24 mouse cellular contexts compared by ENCODE assay signal in genomic region chr12:79069916-79070315, GRCm38 (mm10). TPM values are rescaled to one million over a fixed set of nuclear protein-coding genes. Genes with fewer than 3 reads are reported as not detected.
DNase-seq lines count a peak whose midpoint lies in the region; ATAC-seq lines count a peak whose summit lies in the region.
"Had no signal": no experiment of that assay in that cellular context is flagged by ENCODE, and none has a peak within 500 bp of the region (broad histone marks: within the 10 kb centered on the region; RNA-seq: fewer than 3 reads in every experiment).

No protein-coding gene starts in this region.

- H3K4me2 ChIP-seq in kidney, embryonic 15.5 days: 0 out of 2 replicates have a peak overlapping the region, but pooled peaks have one; percentile 9
- no peak overlapping the region for H3K4me2 ChIP-seq in liver, embryonic 11.5 days
- H3K4me2 ChIP-seq: embryonic facial prominence, embryonic 15.5 days; forebrain, embryonic 12.5 days; heart, embryonic 13.5 days; limb, embryonic 12.5 days; lung, embryonic 15.5 days had no signal

- H3K27ac ChIP-seq in kidney, embryonic 15.5 days: peak overlapping the region; percentile 89
- H3K27ac ChIP-seq in liver, embryonic 11.5 days (ENCODE audit: low read depth, low read length): no peak overlapping the region
- H3K27ac ChIP-seq: embryonic facial prominence, embryonic 10.5 days; embryonic facial prominence, embryonic 15.5 days; forebrain, embryonic 12.5 days; heart, embryonic 13.5 days; left cerebral cortex, adult 2 months; limb, embryonic 12.5 days; lung, embryonic 15.5 days had no signal

- H3K36me3 ChIP-seq in kidney, embryonic 15.5 days: peaks cover 65% of the 10 kb centered on the region
- H3K36me3 ChIP-seq in liver, embryonic 11.5 days (ENCODE audit: control insufficient read depth, insufficient read depth, low read length): 0 out of 2 replicates have a peak, but pooled peaks cover 2% of the 10 kb centered on the region

- ATAC-seq in kidney, embryonic 15.5 days (replicated peaks; ENCODE audit: low FRiP score): no peak
- peak; percentile 57 for ATAC-seq in granulocyte monocyte progenitor cell, adult 5-6 weeks (replicated peaks; ENCODE audit: poor library complexity, severe bottlenecking)
- ATAC-seq in megakaryocyte progenitor cell, adult 5-6 weeks (replicated peaks; ENCODE audit: poor library complexity): peak; percentile 45
- ATAC-seq in liver, embryonic 11.5 days (replicated peaks; ENCODE audit: low FRiP score): no peak
- ATAC-seq: forebrain, postnatal 0 days; hindbrain, embryonic 16.5 days; midbrain, embryonic 16.5 days; Patski had no signal

- H3K4me1 ChIP-seq in kidney, embryonic 15.5 days: 0 out of 2 replicates have a peak, but pooled peaks cover 3% of the 10 kb centered on the region
- H3K4me1 ChIP-seq in liver, embryonic 11.5 days (replicated peaks; ENCODE audit: control insufficient read depth, insufficient read depth, low read length): no peaks in the 10 kb centered on the region
- H3K4me1 ChIP-seq: embryonic facial prominence, embryonic 10.5 days; embryonic facial prominence, embryonic 15.5 days; forebrain, embryonic 12.5 days; heart, embryonic 13.5 days; limb, embryonic 12.5 days; lung, embryonic 15.5 days had no signal

- H3K27me3 ChIP-seq in kidney, embryonic 15.5 days: no peaks in the 10 kb centered on the region
- H3K27me3 ChIP-seq in liver, embryonic 11.5 days (replicated peaks; ENCODE audit: control insufficient read depth, insufficient read depth, low read length): no peaks in the 10 kb centered on the region
- H3K27me3 ChIP-seq: embryonic facial prominence, embryonic 15.5 days; forebrain, embryonic 12.5 days; heart, embryonic 13.5 days; limb, embryonic 12.5 days; lung, embryonic 15.5 days; Patski had no signal

- no peaks in the 10 kb centered on the region for H3K9me3 ChIP-seq in kidney, embryonic 15.5 days (replicated peaks)
- no peaks in the 10 kb centered on the region for H3K9me3 ChIP-seq in liver, embryonic 11.5 days (ENCODE audit: control insufficient read depth, low read length)
- H3K9me3 ChIP-seq: embryonic facial prominence, embryonic 10.5 days; embryonic facial prominence, embryonic 15.5 days; forebrain, embryonic 12.5 days; heart, embryonic 13.5 days; limb, embryonic 12.5 days; lung, embryonic 15.5 days had no signal

- H3K4me3 ChIP-seq in kidney, embryonic 15.5 days (replicated peaks): no peak overlapping the region
- no peak overlapping the region for H3K4me3 ChIP-seq in liver, embryonic 11.5 days (ENCODE audit: low read depth, low read length)
- H3K4me3 ChIP-seq: embryonic facial prominence, embryonic 10.5 days; embryonic facial prominence, embryonic 15.5 days; forebrain, embryonic 12.5 days; heart, embryonic 13.5 days; left cerebral cortex, adult 2 months; limb, embryonic 12.5 days; lung, embryonic 15.5 days had no signal

- 78% methylated on average over 6 of the region's 6 CpGs for WGBS in kidney, embryonic 15.5 days
- WGBS in liver, embryonic 11.5 days: 87% methylated on average over 6 of the region's 6 CpGs

- no peak overlapping the region for H3K9ac ChIP-seq in kidney, embryonic 15.5 days
- no peak overlapping the region for H3K9ac ChIP-seq in liver, embryonic 11.5 days (ENCODE audit: low read depth, low read length)
- H3K9ac ChIP-seq: embryonic facial prominence, embryonic 15.5 days; forebrain, embryonic 12.5 days; forebrain, postnatal 0 days; heart, embryonic 13.5 days; limb, embryonic 12.5 days; lung, embryonic 15.5 days had no signal

- DNase-seq in kidney, adult 18-20 months: no peak
- DNase-seq in ovary, postnatal 36 days (ENCODE audit: low spot score): peak; percentile 34
- DNase-seq in ovary, postnatal 10 days (ENCODE audit: low spot score): no peak
- DNase-seq in liver, embryonic 11.5 days (ENCODE audit: low spot score): no peak
- DNase-seq: adrenal gland, postnatal 10 days; cerebellum, adult 11 months; cerebellum, adult 9-10 months; forebrain, postnatal 0 days; heart, postnatal 14 days; retina, postnatal 1 day; right cerebral cortex, postnatal 14 days had no signal

RNA-seq across cellular contexts. Expression of gene Pigh, which starts 19.5 kb away (rescaled TPM):
- 31.7 and 36.2 TPM in 2 replicates for polyA plus RNA-seq in kidney, embryonic 15.5 days (2015; fragmentation: Nextera tagmentation; extraction: Ambion mirVana)
- total RNA-seq in granulocyte monocyte progenitor cell, adult 5-6 weeks (2014; fragmentation: Nextera tagmentation): 13.6 and 14.3 TPM in 2 replicates
- total RNA-seq in granulocyte monocyte progenitor cell, adult 5-6 weeks (2017): 14.7 and 14.8 TPM in 2 replicates
- 17.1 and 18.2 TPM in 2 replicates for total RNA-seq in megakaryocyte progenitor cell, adult 5-6 weeks (2015)
- total RNA-seq in megakaryocyte progenitor cell, adult 5-6 weeks (2017): 13.2 and 15.8 TPM in 2 replicates
- 17.0 and 18.7 TPM in 2 replicates for polyA plus RNA-seq in liver, embryonic 11.5 days (2014; fragmentation: Nextera tagmentation; extraction: Ambion mirVana)

RNA-seq across cellular contexts. Expression of gene Plekhh1, which starts 41.0 kb away (rescaled TPM):
- 6.3 and 7.0 TPM in 2 replicates for polyA plus RNA-seq in kidney, embryonic 15.5 days (2015; fragmentation: Nextera tagmentation; extraction: Ambion mirVana)
- 0.41 TPM in 1 of 2 replicates, not detected in the other for total RNA-seq in granulocyte monocyte progenitor cell, adult 5-6 weeks (2014; fragmentation: Nextera tagmentation)
- total RNA-seq in granulocyte monocyte progenitor cell, adult 5-6 weeks (2017): 0.09 and 0.21 TPM in 2 replicates
- total RNA-seq in megakaryocyte progenitor cell, adult 5-6 weeks (2015): 0.22 and 0.25 TPM in 2 replicates
- total RNA-seq in megakaryocyte progenitor cell, adult 5-6 weeks (2017): 0.24 and 0.25 TPM in 2 replicates
- 0.96 and 1.0 TPM in 2 replicates for polyA plus RNA-seq in liver, embryonic 11.5 days (2014; fragmentation: Nextera tagmentation; extraction: Ambion mirVana)

Comparison
In these comparisons a context has a peak if more than half of its experiments do, and no peak if none do; other contexts are left out.
1. ATAC-seq: peak in granulocyte monocyte progenitor cell, adult 5-6 weeks (single experiment) and megakaryocyte progenitor cell, adult 5-6 weeks (single experiment); none in kidney, embryonic 15.5 days (single experiment) and liver, embryonic 11.5 days (single experiment).